Mouse (Mus musculus): ENCODE results near the gene Gtf2ird1. TPM values are rescaled to one million over a fixed set of nuclear protein-coding genes. Genes with fewer than 3 reads are reported as not detected.

The Gtf2ird1 gene
- 46.7 and 51.8 TPM in 2 replicates for polyA plus RNA-seq (2014; fragmentation: Nextera tagmentation; extraction: Ambion mirVana)

GRCm38 (mm10) chr5:134456503-134456962 lies at the start of gene Gtf2ird1:
Gene Gtf2ird1, minus strand, starts transcription at chr5:134456716.
- peak; percentile 81 for DNase-seq (ENCODE audit: low spot score)
- Histone ChIP-seq H3K4me3 (ENCODE audit: low read depth, low read length) (peak within 1 kb of the TSS; percentile 66), H3K9ac (ENCODE audit: low read depth, low read length) (peak within 1 kb of the TSS; percentile 72), H3K4me1 (replicated peaks; ENCODE audit: control insufficient read depth, insufficient read depth, low read length) (peaks cover 5% of the 10 kb centered on the region), H3K27me3 (replicated peaks; ENCODE audit: control insufficient read depth, insufficient read depth, low read length) (no peaks in the 10 kb centered on the region), H3K4me2 (peak within 1 kb of the TSS; percentile 82), H3K36me3 (ENCODE audit: control insufficient read depth, insufficient read depth, low read length) (peaks cover 5% of the 10 kb centered on the region; the same call in 1 of the 2 replicates), H3K27ac (ENCODE audit: low read depth, low read length) (peak within 1 kb of the TSS; percentile 63), H3K9me3 (ENCODE audit: control insufficient read depth, low read length) (no peaks in the 10 kb centered on the region)
- WGBS, result under 1% methylated on average over 43 of the region's 44 CpGs
- ATAC-seq (replicated peaks; ENCODE audit: low FRiP score), result peak; percentile 82

GRCm38 (mm10) chr5:134505810-134506292 lies 49.3 kb upstream of the Gtf2ird1 start:
- WGBS, result 79% methylated on average over 9 of the region's 9 CpGs

GRCm38 (mm10) chr5:134502591-134502990 lies 46.1 kb upstream of the Gtf2ird1 start:
- no peaks in the 10 kb centered on the region for H3K9me3 ChIP-seq (ENCODE audit: control insufficient read depth, low read length)
- no peak overlapping the region for H3K27ac ChIP-seq (ENCODE audit: low read depth, low read length)
- no peak for ATAC-seq (replicated peaks; ENCODE audit: low FRiP score)
- no peak overlapping the region for H3K9ac ChIP-seq (ENCODE audit: low read depth, low read length)
- H3K27me3 ChIP-seq (replicated peaks; ENCODE audit: control insufficient read depth, insufficient read depth, low read length), result no peaks in the 10 kb centered on the region
- no peak overlapping the region for H3K4me2 ChIP-seq
- DNase-seq (ENCODE audit: low spot score), result no peak
- no peak overlapping the region for H3K4me3 ChIP-seq (ENCODE audit: low read depth, low read length)
- no peaks in the 10 kb centered on the region for H3K4me1 ChIP-seq (replicated peaks; ENCODE audit: control insufficient read depth, insufficient read depth, low read length)
- 90% methylated on average over 18 of the region's 18 CpGs for WGBS
- 0 out of 2 replicates have a peak, but pooled peaks cover 5% of the 10 kb centered on the region for H3K36me3 ChIP-seq (ENCODE audit: control insufficient read depth, insufficient read depth, low read length)

More at GRCm38 (mm10) chr5:134505810-134506292, 49.3 kb upstream of the Gtf2ird1 start:
- H3K27ac ChIP-seq (ENCODE audit: low read depth, low read length), result no peak overlapping the region
- DNase-seq (ENCODE audit: low spot score) (no peak), ATAC-seq (replicated peaks; ENCODE audit: low FRiP score) (no peak)
- peaks cover 9% of the 10 kb centered on the region; the same call in 1 of the 2 replicates for H3K36me3 ChIP-seq (ENCODE audit: control insufficient read depth, insufficient read depth, low read length)
- H3K9me3 ChIP-seq (ENCODE audit: control insufficient read depth, low read length), result no peaks in the 10 kb centered on the region
- H3K27me3 ChIP-seq (replicated peaks; ENCODE audit: control insufficient read depth, insufficient read depth, low read length), result no peaks in the 10 kb centered on the region
- H3K4me3 ChIP-seq (ENCODE audit: low read depth, low read length), result no peak overlapping the region
- H3K9ac ChIP-seq (ENCODE audit: low read depth, low read length), result no peak overlapping the region
- no peaks in the 10 kb centered on the region for H3K4me1 ChIP-seq (replicated peaks; ENCODE audit: control insufficient read depth, insufficient read depth, low read length)
- no peak overlapping the region for H3K4me2 ChIP-seq

- DNase-seq (ENCODE audit: low spot score), result no peak
- 81% methylated on average over 9 of the region's 9 CpGs for WGBS
These were observed 44.9 kb upstream of the Gtf2ird1 start for GRCm38 (mm10) chr5:134501453-134501852.

GRCm38 (mm10) chr5:134500681-134501080 lies 44.2 kb upstream of the Gtf2ird1 start:
- Histone ChIP-seq H3K36me3 (ENCODE audit: control insufficient read depth, insufficient read depth, low read length) (0 out of 2 replicates have a peak, but pooled peaks cover 5% of the 10 kb centered on the region), H3K27ac (ENCODE audit: low read depth, low read length) (no peak overlapping the region), H3K4me1 (replicated peaks; ENCODE audit: control insufficient read depth, insufficient read depth, low read length) (no peaks in the 10 kb centered on the region), H3K9me3 (ENCODE audit: control insufficient read depth, low read length) (no peaks in the 10 kb centered on the region), H3K9ac (ENCODE audit: low read depth, low read length) (no peak overlapping the region), H3K4me2 (no peak overlapping the region), H3K4me3 (ENCODE audit: low read depth, low read length) (no peak overlapping the region), H3K27me3 (replicated peaks; ENCODE audit: control insufficient read depth, insufficient read depth, low read length) (no peaks in the 10 kb centered on the region)
- ATAC-seq (replicated peaks; ENCODE audit: low FRiP score), result no peak
- 75% methylated on average over 3 of the region's 3 CpGs for WGBS
- DNase-seq (ENCODE audit: low spot score), result no peak

More at GRCm38 (mm10) chr5:134501453-134501852, 44.9 kb upstream of the Gtf2ird1 start:
- no peak for ATAC-seq (replicated peaks; ENCODE audit: low FRiP score)
- Histone ChIP-seq H3K4me1 (replicated peaks; ENCODE audit: control insufficient read depth, insufficient read depth, low read length) (no peaks in the 10 kb centered on the region), H3K27ac (ENCODE audit: low read depth, low read length) (no peak overlapping the region), H3K27me3 (replicated peaks; ENCODE audit: control insufficient read depth, insufficient read depth, low read length) (no peaks in the 10 kb centered on the region), H3K4me2 (no peak overlapping the region), H3K36me3 (ENCODE audit: control insufficient read depth, insufficient read depth, low read length) (0 out of 2 replicates have a peak, but pooled peaks cover 5% of the 10 kb centered on the region), H3K9ac (ENCODE audit: low read depth, low read length) (no peak overlapping the region), H3K4me3 (ENCODE audit: low read depth, low read length) (no peak overlapping the region), H3K9me3 (ENCODE audit: control insufficient read depth, low read length) (no peaks in the 10 kb centered on the region)

- no peak overlapping the region for H3K27ac ChIP-seq (ENCODE audit: low read depth, low read length)
- no peaks in the 10 kb centered on the region for H3K4me1 ChIP-seq (replicated peaks; ENCODE audit: control insufficient read depth, insufficient read depth, low read length)
- ATAC-seq (replicated peaks; ENCODE audit: low FRiP score), result 0 out of 2 replicates have a peak, but pooled peaks have one; percentile 10
- WGBS, result 72% methylated on average over 4 of the region's 4 CpGs
- 0 out of 2 replicates have a peak, but pooled peaks cover 5% of the 10 kb centered on the region for H3K36me3 ChIP-seq (ENCODE audit: control insufficient read depth, insufficient read depth, low read length)
- no peak for DNase-seq (ENCODE audit: low spot score)
- H3K27me3 ChIP-seq (replicated peaks; ENCODE audit: control insufficient read depth, insufficient read depth, low read length), result no peaks in the 10 kb centered on the region
- H3K4me2 ChIP-seq, result no peak overlapping the region
- H3K4me3 ChIP-seq (ENCODE audit: low read depth, low read length), result no peak overlapping the region
- H3K9me3 ChIP-seq (ENCODE audit: control insufficient read depth, low read length), result no peaks in the 10 kb centered on the region
- no peak overlapping the region for H3K9ac ChIP-seq (ENCODE audit: low read depth, low read length)
These were observed 43.5 kb upstream of the Gtf2ird1 start for GRCm38 (mm10) chr5:134500062-134500461.

- Histone ChIP-seq H3K27me3 (replicated peaks; ENCODE audit: control insufficient read depth, insufficient read depth, low read length) (no peaks in the 10 kb centered on the region), H3K4me3 (ENCODE audit: low read depth, low read length) (no peak overlapping the region), H3K4me2 (no peak overlapping the region), H3K9me3 (ENCODE audit: control insufficient read depth, low read length) (no peaks in the 10 kb centered on the region), H3K27ac (ENCODE audit: low read depth, low read length) (no peak overlapping the region), H3K4me1 (replicated peaks; ENCODE audit: control insufficient read depth, insufficient read depth, low read length) (peaks cover under 1% of the 10 kb centered on the region; the same call in 1 of the 2 replicates), H3K9ac (ENCODE audit: low read depth, low read length) (no peak overlapping the region), H3K36me3 (ENCODE audit: control insufficient read depth, insufficient read depth, low read length) (no peaks in the 10 kb centered on the region)
- no peak for ATAC-seq (replicated peaks; ENCODE audit: low FRiP score)
- 85% methylated on average over 5 of the region's 5 CpGs for WGBS
- no peak for DNase-seq (ENCODE audit: low spot score)
These were observed 40.5 kb upstream of the Gtf2ird1 start for GRCm38 (mm10) chr5:134497026-134497425.

GRCm38 (mm10) chr5:134495796-134496195 lies 39.3 kb upstream of the Gtf2ird1 start:
- Histone ChIP-seq H3K27ac (ENCODE audit: low read depth, low read length) (no peak overlapping the region), H3K9me3 (ENCODE audit: control insufficient read depth, low read length) (no peaks in the 10 kb centered on the region), H3K4me1 (replicated peaks; ENCODE audit: control insufficient read depth, insufficient read depth, low read length) (peaks cover 2% of the 10 kb centered on the region; the same call in 1 of the 2 replicates), H3K4me3 (ENCODE audit: low read depth, low read length) (no peak overlapping the region), H3K27me3 (replicated peaks; ENCODE audit: control insufficient read depth, insufficient read depth, low read length) (no peaks in the 10 kb centered on the region), H3K9ac (ENCODE audit: low read depth, low read length) (no peak overlapping the region), H3K4me2 (no peak overlapping the region), H3K36me3 (ENCODE audit: control insufficient read depth, insufficient read depth, low read length) (no peaks in the 10 kb centered on the region)
- 78% methylated on average over 4 of the region's 4 CpGs for WGBS
- no peak for ATAC-seq (replicated peaks; ENCODE audit: low FRiP score)
- DNase-seq (ENCODE audit: low spot score), result no peak

GRCm38 (mm10) chr5:134494142-134494541 lies 37.6 kb upstream of the Gtf2ird1 start:
- peak overlapping the region; percentile 28 for H3K4me2 ChIP-seq
- H3K27ac ChIP-seq (ENCODE audit: low read depth, low read length), result no peak overlapping the region; the same call in 1 of the 2 replicates
- peak overlapping the region; percentile 22; the same call in 1 of the 2 replicates for H3K9ac ChIP-seq (ENCODE audit: low read depth, low read length)
- H3K27me3 ChIP-seq (replicated peaks; ENCODE audit: control insufficient read depth, insufficient read depth, low read length), result no peaks in the 10 kb centered on the region
- no peaks in the 10 kb centered on the region for H3K9me3 ChIP-seq (ENCODE audit: control insufficient read depth, low read length)
- H3K4me3 ChIP-seq (ENCODE audit: low read depth, low read length), result no peak overlapping the region
- H3K36me3 ChIP-seq (ENCODE audit: control insufficient read depth, insufficient read depth, low read length), result no peaks in the 10 kb centered on the region
- ATAC-seq (replicated peaks; ENCODE audit: low FRiP score) (peak; percentile 87), DNase-seq (ENCODE audit: low spot score) (peak; percentile 82)
- peaks cover 6% of the 10 kb centered on the region; the same call in 1 of the 2 replicates for H3K4me1 ChIP-seq (replicated peaks; ENCODE audit: control insufficient read depth, insufficient read depth, low read length)
- 49% methylated on average over 11 of the region's 11 CpGs for WGBS
